Mouse (Mus musculus): Measurements from ENCODE around the gene Gpatch2. TPM values are rescaled to one million over a fixed set of nuclear protein-coding genes. Genes with fewer than 3 reads are reported as not detected.
A peak's percentile ranks its signal among the peaks of the same experiment; 100 is the strongest.

Gene Gpatch2
- polyA plus RNA-seq, 1 experiment from 2014 or later, result 11.2 TPM

DNA sequence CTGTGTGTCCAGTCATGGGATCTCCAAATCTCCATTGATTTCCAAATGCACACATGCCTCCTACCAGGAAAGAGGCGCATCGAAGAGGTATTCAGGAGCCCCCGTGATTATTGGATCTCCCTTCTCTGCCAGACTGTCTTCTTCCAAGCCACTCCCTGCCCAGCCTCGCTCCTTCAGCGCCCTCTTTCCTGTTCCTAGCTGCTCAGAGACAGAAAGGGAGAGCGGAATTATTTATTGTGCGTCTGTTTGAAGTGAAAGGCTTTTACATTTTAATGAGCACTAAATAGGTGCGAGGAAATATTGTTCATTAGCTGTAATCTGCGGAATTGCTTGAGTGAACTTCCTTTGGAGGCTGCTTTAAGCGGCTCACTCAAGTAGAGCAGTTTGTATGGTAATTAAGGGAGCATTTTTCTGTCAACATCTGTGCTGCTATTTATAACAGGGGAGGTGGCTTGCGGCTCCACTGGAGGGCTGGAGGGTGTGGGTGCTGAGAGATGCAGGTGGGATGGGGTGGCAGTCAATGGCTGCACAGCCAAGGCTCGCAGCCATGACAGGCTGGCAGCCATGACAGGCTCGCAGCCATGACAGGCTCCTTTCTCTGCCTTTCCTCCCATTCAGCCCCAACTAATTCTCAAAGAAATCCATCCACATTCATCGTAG, 162.7 kb downstream of the Gpatch2 start:
- Histone ChIP-seq H3K4me3 (ENCODE audit: low read length) (no peak overlapping the region), H3K9ac (ENCODE audit: low read length) (no peak overlapping the region), H3K9me3 (replicated peaks; ENCODE audit: control insufficient read depth, low read length) (no peaks in the 10 kb centered on the region), H3K4me2 (ENCODE audit: low read depth, low read length) (no peak overlapping the region), H3K27me3 (ENCODE audit: control insufficient read depth, insufficient read depth, low read length) (no peaks in the 10 kb centered on the region), H3K27ac (ENCODE audit: low read length) (no peak overlapping the region), H3K36me3 (ENCODE audit: control insufficient read depth, insufficient read depth) (no peaks in the 10 kb centered on the region), H3K4me1 (ENCODE audit: control insufficient read depth, insufficient read depth, low read length) (peaks cover 11% of the 10 kb centered on the region; the same call in 1 of the 2 replicates)
- ATAC-seq (replicated peaks; ENCODE audit: extremely low read depth, insufficient read depth, low FRiP score), result peak; percentile 52; the same call in 1 of the 2 replicates
- 68% methylated on average over 14 of the region's 14 CpGs for WGBS

DNA sequence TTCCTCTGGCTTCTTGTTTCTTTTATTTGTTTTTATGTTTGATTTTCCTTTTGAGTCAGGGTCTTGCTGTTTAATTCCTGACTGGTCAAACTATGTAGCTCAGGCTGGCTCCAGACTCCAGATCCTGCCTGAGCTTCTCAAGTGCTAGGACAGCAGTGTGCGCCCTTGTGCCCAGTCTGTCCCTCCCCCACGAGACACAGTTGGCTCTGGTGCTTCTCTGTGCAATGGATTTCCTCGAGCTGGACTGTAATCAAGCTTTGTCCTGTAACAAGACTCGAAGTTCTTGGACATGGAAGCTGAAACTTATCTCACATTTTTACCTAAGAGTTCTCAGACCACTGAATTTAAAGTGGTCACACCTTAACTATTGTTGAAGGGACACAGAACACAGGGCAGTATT, 174.2 kb downstream of the Gpatch2 start:
- Histone ChIP-seq H3K27ac (ENCODE audit: low read length) (no peak overlapping the region), H3K27me3 (ENCODE audit: control insufficient read depth, insufficient read depth, low read length) (no peaks in the 10 kb centered on the region), H3K4me2 (ENCODE audit: low read depth, low read length) (no peak overlapping the region), H3K4me3 (ENCODE audit: low read length) (no peak overlapping the region), H3K36me3 (ENCODE audit: control insufficient read depth, insufficient read depth) (no peaks in the 10 kb centered on the region), H3K9me3 (replicated peaks; ENCODE audit: control insufficient read depth, low read length) (0 out of 2 replicates have a peak, but pooled peaks cover 2% of the 10 kb centered on the region), H3K4me1 (ENCODE audit: control insufficient read depth, insufficient read depth, low read length) (no peaks in the 10 kb centered on the region), H3K9ac (ENCODE audit: low read length) (no peak overlapping the region)
- ATAC-seq (replicated peaks; ENCODE audit: extremely low read depth, insufficient read depth, low FRiP score), result no peak
- 48% methylated on average over 4 of the region's 4 CpGs for WGBS

DNA sequence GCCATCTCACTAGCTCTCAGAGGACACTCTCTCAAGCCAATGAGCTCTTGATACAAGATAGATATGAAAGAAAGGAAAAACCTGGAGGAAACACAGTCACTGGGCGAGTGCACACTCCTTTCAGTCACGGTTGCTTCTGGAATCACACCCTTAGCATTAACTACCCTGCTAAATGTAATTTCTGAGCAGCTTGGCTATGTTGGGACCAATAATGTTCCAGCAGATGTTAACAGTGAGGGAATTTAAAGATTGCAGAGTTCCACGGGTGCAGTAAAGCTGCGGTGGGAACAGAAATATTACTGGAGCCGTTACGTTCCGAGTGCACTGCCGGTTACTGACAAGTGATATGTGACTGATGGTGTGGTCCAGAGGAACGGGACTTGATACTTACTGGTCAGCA, 185.5 kb downstream of the Gpatch2 start:
- no peaks in the 10 kb centered on the region for H3K36me3 ChIP-seq (ENCODE audit: control insufficient read depth, insufficient read depth)
- H3K9me3 ChIP-seq (replicated peaks; ENCODE audit: control insufficient read depth, low read length), result no peaks in the 10 kb centered on the region
- no peaks in the 10 kb centered on the region for H3K27me3 ChIP-seq (ENCODE audit: control insufficient read depth, insufficient read depth, low read length)
- no peak for ATAC-seq (replicated peaks; ENCODE audit: extremely low read depth, insufficient read depth, low FRiP score)
- no peak overlapping the region for H3K4me3 ChIP-seq (ENCODE audit: low read length)
- H3K9ac ChIP-seq (ENCODE audit: low read length), result no peak overlapping the region
- H3K4me2 ChIP-seq (ENCODE audit: low read depth, low read length), result no peak overlapping the region
- no peaks in the 10 kb centered on the region for H3K4me1 ChIP-seq (ENCODE audit: control insufficient read depth, insufficient read depth, low read length)
- WGBS, result 78% methylated on average over 9 of the region's 9 CpGs
- no peak overlapping the region for H3K27ac ChIP-seq (ENCODE audit: low read length)

Other genes starting within 250 kb of the Gpatch2 start
- 0.19 and 0.20 TPM in 2 replicates for gene D1Pas1, start 248.1 kb upstream of the Gpatch2 start, polyA plus RNA-seq (2015; fragmentation: Nextera tagmentation; extraction: Ambion mirVana)
- gene Spata17, start within 50 bp of the Gpatch2 start, polyA plus RNA-seq (2015; fragmentation: Nextera tagmentation; extraction: Ambion mirVana), result 0.76 and 0.98 TPM in 2 replicates

All from heart, embryonic 16.5 days (tissue).